Mouse (Mus musculus) lung, embryonic 16.5 days (tissue): Measurements from ENCODE around the gene Aggf1. TPM values are rescaled to one million over a fixed set of nuclear protein-coding genes. Genes with fewer than 3 reads are reported as not detected.
"Not testable (repeated sequence)": the region's sequence is repeated elsewhere in the genome, so short reads cannot be mapped to it uniquely, and the experiment has no call there.

Source experiments
- ATAC-seq: fragments of 200-750 bp; cut with Nextera tagmentation; 2 replicates; pipeline ENCODE4 v1.8.0; 2017; ENCODE audit warnings: low read depth, mild to moderate bottlenecking, moderate library complexity
- H3K27ac ChIP-seq: fragments of 300-500 bp; sonication (generic); 2 replicates; pipeline ENCODE4 v1.5.1; 2014; ENCODE audit warnings: mild to moderate bottlenecking, control low read depth, low read length
- H3K27me3 ChIP-seq: fragments of 300-500 bp; sonication (generic); 2 replicates; pipeline ENCODE4 v1.6.1; 2014; ENCODE audit warnings: low read depth, low read length, mixed read lengths; ENCODE audit not compliant: control insufficient read depth, insufficient read depth
- H3K36me3 ChIP-seq: fragments of 300-500 bp; sonication (generic); 2 replicates; pipeline ENCODE4 v1.6.1; 2014; ENCODE audit warnings: low read length; ENCODE audit not compliant: control insufficient read depth, insufficient read depth
- H3K4me1 ChIP-seq: fragments of 300-500 bp; sonication (generic); replicated peaks from 2 replicates; pipeline ENCODE4 v1.6.1; 2014; ENCODE audit warnings: low read length, mixed read lengths; ENCODE audit not compliant: control insufficient read depth, insufficient read depth
- H3K4me2 ChIP-seq: fragments of 300-500 bp; sonication (generic); 2 replicates; pipeline ENCODE4 v1.6.1; 2014; ENCODE audit warnings: low read depth, low read length, control low read depth
- H3K4me3 ChIP-seq: fragments of 300-500 bp; sonication (generic); 2 replicates; pipeline ENCODE4 v1.5.1; 2014; ENCODE audit warnings: mild to moderate bottlenecking, low read length, control low read depth
- H3K9ac ChIP-seq: fragments of 300-500 bp; sonication (generic); 2 replicates; pipeline ENCODE4 v1.6.1; 2014; ENCODE audit warnings: low read length, control low read depth
- H3K9me3 ChIP-seq: fragments of 300-500 bp; sonication (generic); 2 replicates; pipeline ENCODE4 v1.6.1; 2016; ENCODE audit warnings: low read length; ENCODE audit not compliant: control insufficient read depth
- WGBS: fragments of 180-500 bp; shearing (Covaris S2); extraction: QIAGEN DNeasy Blood & Tissue Kit; methylation state at CpG from one replicate; pipeline ENCODE4 v1.1.7; 2014; 5-methylcytosine and 5-hydroxymethylcytosine counted together
- polyA plus RNA-seq: library from polyadenylated mRNA; unstranded; fragments of >200 nt; fragmentation: Nextera tagmentation; extraction: Ambion mirVana; gene quantifications from 2 replicates; pipeline ENCODE4 v1.2.1, GENCODE M21; 2015

Aggf1 gene
- polyA plus RNA-seq, 1 experiment from 2014 or later, result 27.0 TPM

- Histone ChIP-seq H3K4me1 (no peaks in the 10 kb centered on the region), H3K27ac (no peak overlapping the region), H3K9ac (no peak overlapping the region), H3K27me3 (no peaks in the 10 kb centered on the region), H3K36me3 (no peaks in the 10 kb centered on the region), H3K4me3 (no peak overlapping the region), H3K4me2 (no peak overlapping the region), H3K9me3 (no peaks in the 10 kb centered on the region)
- 57% methylated on average over 5 of the region's 5 CpGs for WGBS
- ATAC-seq, result no peak
These were observed 7.3 kb upstream of the Aggf1 start for GRCm38 (mm10) chr13:95382418-95382817.

- H3K4me2 ChIP-seq, result no peak overlapping the region
- H3K36me3 ChIP-seq, result no peaks in the 10 kb centered on the region
- no peak for ATAC-seq
- 78% methylated on average over 3 of the region's 3 CpGs for WGBS
- H3K27ac ChIP-seq, result no peak overlapping the region
- no peak overlapping the region for H3K4me3 ChIP-seq
- peaks cover 6% of the 10 kb centered on the region for H3K4me1 ChIP-seq
- no peaks in the 10 kb centered on the region for H3K9me3 ChIP-seq
- H3K27me3 ChIP-seq, result no peaks in the 10 kb centered on the region
- H3K9ac ChIP-seq, result no peak overlapping the region
These were observed 3.5 kb upstream of the Aggf1 start for GRCm38 (mm10) chr13:95378696-95379095.

- H3K4me1 ChIP-seq, result peaks cover 11% of the 10 kb centered on the region
- H3K27me3 ChIP-seq, H3K4me3 ChIP-seq, H3K4me2 ChIP-seq, H3K9ac ChIP-seq, H3K27ac ChIP-seq, H3K36me3 ChIP-seq, H3K9me3 ChIP-seq, ATAC-seq: not testable (repeated sequence)
- WGBS, result 95% methylated on average over 11 of the region's 11 CpGs
These were observed 1.6 kb upstream of the Aggf1 start for GRCm38 (mm10) chr13:95376689-95377289.

GRCm38 (mm10) chr13:95375554-95375914, 382 bp upstream of the Aggf1 start:
- no peaks in the 10 kb centered on the region for H3K9me3 ChIP-seq
- peak overlapping the region; percentile 52 for H3K4me2 ChIP-seq
- ATAC-seq, result peak; percentile 26
- H3K9ac ChIP-seq, result peak overlapping the region; percentile 88
- H3K27ac ChIP-seq, result 0 out of 2 replicates have a peak overlapping the region, but pooled peaks have one; percentile 38
- no peaks in the 10 kb centered on the region for H3K27me3 ChIP-seq
- WGBS, result 19% methylated on average over 6 of the region's 6 CpGs
- peaks cover 11% of the 10 kb centered on the region for H3K4me1 ChIP-seq
- peaks cover 6% of the 10 kb centered on the region for H3K36me3 ChIP-seq
- peak overlapping the region; percentile 81 for H3K4me3 ChIP-seq

GRCm38 (mm10) chr13:95366356-95366755, 8.8 kb downstream of the Aggf1 start:
- H3K9me3 ChIP-seq, result no peaks in the 10 kb centered on the region
- H3K36me3 ChIP-seq, result peaks cover 52% of the 10 kb centered on the region
- H3K4me3 ChIP-seq, result no peak overlapping the region
- no peak overlapping the region for H3K4me2 ChIP-seq
- no peaks in the 10 kb centered on the region for H3K27me3 ChIP-seq
- ATAC-seq, result no peak
- no peak overlapping the region for H3K9ac ChIP-seq
- no peaks in the 10 kb centered on the region for H3K4me1 ChIP-seq
- H3K27ac ChIP-seq, result no peak overlapping the region
- WGBS, result 79% methylated on average over 8 of the region's 8 CpGs

- Histone ChIP-seq H3K36me3 (peaks cover 41% of the 10 kb centered on the region), H3K9ac (no peak overlapping the region), H3K27ac (no peak overlapping the region), H3K9me3 (no peaks in the 10 kb centered on the region), H3K27me3 (no peaks in the 10 kb centered on the region), H3K4me1 (no peaks in the 10 kb centered on the region), H3K4me3 (no peak overlapping the region), H3K4me2 (no peak overlapping the region)
- 74% methylated on average over 4 of the region's 4 CpGs for WGBS
- no peak for ATAC-seq
These were observed 11.7 kb downstream of the Aggf1 start for GRCm38 (mm10) chr13:95363440-95363839.

- Histone ChIP-seq H3K4me2 (no peak overlapping the region), H3K9me3 (no peaks in the 10 kb centered on the region), H3K27ac (no peak overlapping the region), H3K9ac (no peak overlapping the region), H3K36me3 (peaks cover 52% of the 10 kb centered on the region), H3K4me3 (no peak overlapping the region), H3K4me1 (no peaks in the 10 kb centered on the region), H3K27me3 (no peaks in the 10 kb centered on the region)
- no peak for ATAC-seq
- WGBS, result 73% methylated on average over 2 of the region's 2 CpGs
These were observed 16.9 kb downstream of the Aggf1 start for GRCm38 (mm10) chr13:95358223-95358622.

- ATAC-seq, result no peak
- Histone ChIP-seq H3K27ac (no peak overlapping the region), H3K4me3 (no peak overlapping the region), H3K27me3 (no peaks in the 10 kb centered on the region), H3K9ac (no peak overlapping the region), H3K4me2 (no peak overlapping the region), H3K4me1 (no peaks in the 10 kb centered on the region), H3K9me3 (no peaks in the 10 kb centered on the region), H3K36me3 (peaks cover 27% of the 10 kb centered on the region)
- WGBS, result 90% methylated on average over 3 of the region's 3 CpGs
These were observed 26.7 kb downstream of the Aggf1 start for GRCm38 (mm10) chr13:95348476-95348875.

- no peaks in the 10 kb centered on the region for H3K4me1 ChIP-seq
- 33% methylated on average over 8 of the region's 8 CpGs for WGBS
- H3K36me3 ChIP-seq, result peaks cover 21% of the 10 kb centered on the region
- no peak overlapping the region for H3K4me2 ChIP-seq
- H3K9ac ChIP-seq, result no peak overlapping the region
- H3K4me3 ChIP-seq, result no peak overlapping the region
- no peaks in the 10 kb centered on the region for H3K9me3 ChIP-seq
- H3K27me3 ChIP-seq, result no peaks in the 10 kb centered on the region
- H3K27ac ChIP-seq, result no peak overlapping the region
- ATAC-seq, result 0 out of 2 replicates have a peak, but pooled peaks have one; percentile 45
These were observed 28.0 kb downstream of the Aggf1 start for GRCm38 (mm10) chr13:95347018-95347696.
